Mouse (Mus musculus) lung, postnatal 0 days (tissue): ENCODE results near the gene Ffar3.

Experiments used
- CTCF ChIP-seq: IDR thresholded peaks from 2 replicates; pipeline ENCODE4 v1.5.1; 2016; ENCODE audit warnings: antibody characterized with exemption, mild to moderate bottlenecking
- EP300 ChIP-seq: IDR thresholded peaks from 2 replicates; pipeline ENCODE4 v1.6.1; 2016; ENCODE audit warnings: antibody characterized with exemption, mild to moderate bottlenecking, control low read depth

GRCm38 (mm10) chr7:30878950-30879349 is 23.0 kb upstream of the Ffar3 start:
- TF ChIP-seq CTCF (no peak), EP300 (no peak)
